Mouse (Mus musculus) hindbrain, embryonic 13.5 days (tissue): ENCODE measurements around the gene Fthl17d. TPM values are rescaled to one million over a fixed set of nuclear protein-coding genes. Genes with fewer than 3 reads are reported as not detected.
A peak's percentile ranks its signal among the peaks of the same experiment; 100 is the strongest.
"Not testable (repeated sequence)": the region's sequence is repeated elsewhere in the genome, so short reads cannot be mapped to it uniquely, and the experiment has no call there.

Experiments
- ATAC-seq: fragments of 200-750 bp; cut with Nextera tagmentation; 2 replicates; pipeline ENCODE4 v1.8.0; 2017; ENCODE audit warnings: moderate TSS enrichment; ENCODE audit not compliant: low FRiP score
- H3K27ac ChIP-seq: fragments of 300-500 bp; sonication (generic); 2 replicates; pipeline ENCODE4 v1.5.1; 2015; ENCODE audit warnings: inconsistent platforms, mild to moderate bottlenecking, moderate library complexity
- H3K27me3 ChIP-seq: fragments of 300-500 bp; sonication (generic); 2 replicates; pipeline ENCODE4 v1.6.1; 2015; ENCODE audit warnings: mild to moderate bottlenecking, inconsistent platforms
- H3K36me3 ChIP-seq: fragments of 300-500 bp; sonication (generic); 2 replicates; pipeline ENCODE4 v1.6.1; 2015; ENCODE audit warnings: mild to moderate bottlenecking, inconsistent platforms
- H3K4me1 ChIP-seq: fragments of 300-500 bp; sonication (generic); replicated peaks from 2 replicates; pipeline ENCODE4 v1.6.1; 2015; ENCODE audit warnings: inconsistent platforms
- H3K4me2 ChIP-seq: fragments of 300-500 bp; sonication (generic); 2 replicates; pipeline ENCODE4 v1.6.1; 2015; ENCODE audit warnings: inconsistent platforms, mild to moderate bottlenecking, moderate library complexity
- H3K4me3 ChIP-seq: fragments of 300-500 bp; sonication (generic); 2 replicates; pipeline ENCODE4 v1.5.1; 2015; ENCODE audit warnings: mild to moderate bottlenecking, inconsistent platforms
- H3K9ac ChIP-seq: fragments of 300-500 bp; sonication (generic); 2 replicates; pipeline ENCODE4 v1.6.1; 2015; ENCODE audit warnings: mild to moderate bottlenecking, inconsistent platforms
- H3K9me3 ChIP-seq: fragments of 300-500 bp; sonication (generic); 2 replicates; pipeline ENCODE4 v1.6.1; 2016; ENCODE audit warnings: inconsistent platforms
- WGBS: fragments of 180-500 bp; shearing (Covaris S2); methylation state at CpG from one replicate; pipeline ENCODE4 v1.1.7; 2015; 5-methylcytosine and 5-hydroxymethylcytosine counted together
- polyA plus RNA-seq: library from polyadenylated mRNA; unstranded; fragments of >200 nt; fragmentation: Nextera tagmentation; extraction: Ambion mirVana; gene quantifications from 2 replicates; pipeline ENCODE4 v1.2.1, GENCODE M21; 2015

Fthl17d gene
- polyA plus RNA-seq = not detected in 2 replicates

GRCm38 (mm10) chrX:8986655-8987054, at the start of gene Fthl17d:
Gene Fthl17d (minus strand): TSS chrX:8986755.
- not testable (repeated sequence) for H3K4me1 ChIP-seq, ATAC-seq, H3K9me3 ChIP-seq, H3K27me3 ChIP-seq, H3K4me3 ChIP-seq, H3K9ac ChIP-seq, H3K27ac ChIP-seq, H3K36me3 ChIP-seq, H3K4me2 ChIP-seq
- no CpG with 5 or more reads among the region's 9 CpGs for WGBS

- not testable (repeated sequence) for H3K4me3 ChIP-seq, H3K4me2 ChIP-seq, H3K4me1 ChIP-seq, H3K36me3 ChIP-seq, H3K9me3 ChIP-seq, H3K27me3 ChIP-seq, H3K27ac ChIP-seq, ATAC-seq, H3K9ac ChIP-seq
- no CpG with 5 or more reads among the region's 10 CpGs for WGBS
These were observed 46.6 kb upstream of the Fthl17d start, which contains the start of gene Fthl17e for GRCm38 (mm10) chrX:9033193-9033592. Gene Fthl17e (plus strand): TSS chrX:9033493.

GRCm38 (mm10) chrX:9019481-9019880, 32.9 kb upstream of the Fthl17d start:
- Histone ChIP-seq H3K9ac (no peak overlapping the region), H3K4me2 (no peak overlapping the region), H3K4me1 (no peaks in the 10 kb centered on the region), H3K36me3 (no peaks in the 10 kb centered on the region), H3K27me3 (no peaks in the 10 kb centered on the region), H3K9me3 (no peaks in the 10 kb centered on the region), H3K4me3 (no peak overlapping the region), H3K27ac (no peak overlapping the region)
- 66% methylated on average over 10 of the region's 10 CpGs for WGBS
- ATAC-seq = no peak

GRCm38 (mm10) chrX:9016079-9016478, 29.5 kb upstream of the Fthl17d start:
- peak; percentile 52; the same call in 1 of the 2 replicates for ATAC-seq
- 36% methylated on average over 1 of the region's 1 CpGs for WGBS
- H3K4me2 ChIP-seq = no peak overlapping the region

GRCm38 (mm10) chrX:8976459-8976858, 10.1 kb downstream of the Fthl17d start, which contains the start of gene Fthl17c:
Gene Fthl17c (minus strand): TSS chrX:8976559.
- not testable (repeated sequence) for H3K4me3 ChIP-seq, ATAC-seq, H3K9ac ChIP-seq, H3K9me3 ChIP-seq, H3K36me3 ChIP-seq, H3K27me3 ChIP-seq, H3K4me1 ChIP-seq, H3K27ac ChIP-seq, H3K4me2 ChIP-seq
- no CpG with 5 or more reads among the region's 11 CpGs for WGBS

More at GRCm38 (mm10) chrX:9016079-9016478, 29.5 kb upstream of the Fthl17d start:
- Histone ChIP-seq H3K4me3 (no peak overlapping the region), H3K4me1 (no peaks in the 10 kb centered on the region), H3K9me3 (no peaks in the 10 kb centered on the region), H3K36me3 (no peaks in the 10 kb centered on the region), H3K27ac (no peak overlapping the region), H3K27me3 (no peaks in the 10 kb centered on the region), H3K9ac (no peak overlapping the region)

- H3K4me1 ChIP-seq, H3K9me3 ChIP-seq, H3K4me2 ChIP-seq, ATAC-seq, H3K9ac ChIP-seq, H3K4me3 ChIP-seq, H3K36me3 ChIP-seq, H3K27ac ChIP-seq, H3K27me3 ChIP-seq: not testable (repeated sequence)
- WGBS = 47% methylated on average over 4 of the region's 4 CpGs
These were observed 21.9 kb downstream of the Fthl17d start for GRCm38 (mm10) chrX:8964618-8965017.

- WGBS = 93% methylated on average over 5 of the region's 11 CpGs
- not testable (repeated sequence) for H3K9me3 ChIP-seq, H3K4me3 ChIP-seq, ATAC-seq, H3K4me2 ChIP-seq, H3K27ac ChIP-seq, H3K4me1 ChIP-seq, H3K27me3 ChIP-seq, H3K36me3 ChIP-seq, H3K9ac ChIP-seq
These were observed 23.7 kb downstream of the Fthl17d start, which contains the start of gene Fthl17b for GRCm38 (mm10) chrX:8962875-8963274. Gene Fthl17b (minus strand): TSS chrX:8962975.

GRCm38 (mm10) chrX:8948130-8948805, 38.3 kb downstream of the Fthl17d start:
- ATAC-seq = peak; percentile 92
- not testable (repeated sequence) for H3K27me3 ChIP-seq, H3K9ac ChIP-seq, H3K36me3 ChIP-seq, H3K27ac ChIP-seq, H3K9me3 ChIP-seq, H3K4me1 ChIP-seq, H3K4me3 ChIP-seq, H3K4me2 ChIP-seq
- WGBS = 18% methylated on average over 7 of the region's 7 CpGs

- no peaks in the 10 kb centered on the region for H3K9me3 ChIP-seq
- no peak overlapping the region for H3K9ac ChIP-seq
- no peaks in the 10 kb centered on the region for H3K36me3 ChIP-seq
- WGBS = 75% methylated on average over 8 of the region's 8 CpGs
- H3K4me2 ChIP-seq = no peak overlapping the region
- H3K4me3 ChIP-seq = no peak overlapping the region
- H3K27me3 ChIP-seq = no peaks in the 10 kb centered on the region
- no peak overlapping the region for H3K27ac ChIP-seq
- no peak for ATAC-seq
- H3K4me1 ChIP-seq = no peaks in the 10 kb centered on the region
These were observed 42.5 kb downstream of the Fthl17d start for GRCm38 (mm10) chrX:8944041-8944440.

Other genes with a start within 250 kb of the Fthl17d start
- not detected in 2 replicates for gene Ssx9, start 238.3 kb downstream of the Fthl17d start, polyA plus RNA-seq
- gene Ssxb5, start 183.1 kb downstream of the Fthl17d start, polyA plus RNA-seq = not detected in 2 replicates
- not detected in 2 replicates for gene Gm6592, start 142.8 kb downstream of the Fthl17d start, polyA plus RNA-seq
- not detected in 2 replicates for gene Gm5751, start 112.5 kb downstream of the Fthl17d start, polyA plus RNA-seq
- gene B630019K06Rik, start 94.4 kb downstream of the Fthl17d start, polyA plus RNA-seq = 19.4 and 20.4 TPM in 2 replicates
- not detected in 2 replicates for gene Fthl17b, start 23.8 kb downstream of the Fthl17d start, polyA plus RNA-seq
- not detected in 2 replicates for gene Fthl17c, start 10.2 kb downstream of the Fthl17d start, polyA plus RNA-seq
- gene Fthl17e, start 46.7 kb upstream of the Fthl17d start, polyA plus RNA-seq = not detected in 2 replicates
- not detected in 2 replicates for gene Fthl17f, start 76.3 kb upstream of the Fthl17d start, polyA plus RNA-seq
- gene 4930402K13Rik, start 117.8 kb upstream of the Fthl17d start, polyA plus RNA-seq = not detected in 2 replicates
- gene Lancl3, start 213.1 kb upstream of the Fthl17d start, polyA plus RNA-seq = 3.6 and 4.0 TPM in 2 replicates